Mouse (Mus musculus): ENCODE data around the gene Olfr1368.

Olfr1368 gene

GRCm38 (mm10) chr13:21145767-21146166, at the start of gene Olfr1368:
Gene Olfr1368 (minus strand): TSS chr13:21145867.
- no peak for DNase-seq (ENCODE audit: low spot score in 2 of 2)

DNA sequence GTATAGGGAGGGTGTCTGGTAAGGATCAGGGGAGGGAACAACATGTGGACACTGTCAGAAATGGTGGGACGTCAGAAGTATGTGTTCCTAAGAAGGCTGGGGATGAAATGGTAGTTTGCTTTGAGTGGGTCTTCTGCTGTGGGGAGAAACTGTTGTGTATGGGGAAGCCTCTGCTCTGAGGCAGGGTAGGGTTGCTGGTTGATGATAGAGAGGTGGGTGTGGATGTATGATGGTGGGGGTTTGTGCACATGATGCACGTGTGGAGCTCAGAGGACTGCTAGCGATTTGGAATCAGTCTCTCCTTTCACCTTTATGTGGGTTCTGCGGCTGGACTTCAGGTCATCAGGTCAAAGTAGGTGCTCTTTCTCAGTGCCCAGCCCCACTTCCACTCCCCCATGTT, 39.9 kb upstream of the Olfr1368 start:
- DNase-seq (ENCODE audit: low spot score in 2 of 2), result no peak

DNA sequence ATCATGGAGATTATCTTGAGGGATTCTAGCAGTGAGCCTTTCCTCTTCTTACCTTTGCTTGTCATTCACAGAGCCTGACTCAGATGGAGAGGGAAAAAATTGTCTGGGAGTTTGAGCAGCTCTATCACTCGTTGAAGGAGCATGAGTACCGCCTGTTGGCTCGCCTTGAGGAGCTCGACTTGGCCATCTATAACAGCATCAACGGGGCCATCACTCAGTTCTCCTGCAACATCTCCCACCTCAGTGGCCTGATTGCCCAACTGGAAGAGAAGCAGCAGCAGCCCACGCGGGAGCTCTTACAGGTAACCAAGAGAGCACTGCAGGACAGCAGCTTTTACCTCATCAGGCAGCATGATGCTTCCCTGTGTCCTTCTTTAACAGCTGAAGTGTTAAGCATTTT, 38.0 kb upstream of the Olfr1368 start:
- DNase-seq (ENCODE audit: low spot score in 2 of 2), result no peak

DNA sequence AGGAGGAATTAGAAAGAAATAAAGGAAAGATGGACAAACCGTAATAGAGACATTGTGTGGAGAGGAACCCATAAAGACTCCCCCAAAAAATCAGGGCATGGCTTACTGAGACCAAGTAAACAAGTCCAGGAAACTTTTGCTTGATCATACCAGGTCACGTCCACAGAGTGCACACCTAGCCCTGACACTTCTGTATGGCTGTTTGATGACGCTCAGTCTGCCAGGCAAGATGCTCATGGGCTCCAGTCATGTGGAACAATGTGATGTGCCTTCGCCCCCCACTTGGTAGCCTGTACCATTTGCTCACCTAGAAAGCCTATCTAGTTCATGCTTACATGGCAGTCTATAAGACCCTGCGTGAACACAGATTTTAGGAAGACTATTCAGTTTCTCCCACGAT, 37.4 kb upstream of the Olfr1368 start:
- DNase-seq (ENCODE audit: low spot score in 2 of 2), result no peak

- DNase-seq (ENCODE audit: low spot score in 2 of 2), result no peak
Measured at GRCm38 (mm10) chr13:21181996-21182395, 36.3 kb upstream of the Olfr1368 start.

DNA sequence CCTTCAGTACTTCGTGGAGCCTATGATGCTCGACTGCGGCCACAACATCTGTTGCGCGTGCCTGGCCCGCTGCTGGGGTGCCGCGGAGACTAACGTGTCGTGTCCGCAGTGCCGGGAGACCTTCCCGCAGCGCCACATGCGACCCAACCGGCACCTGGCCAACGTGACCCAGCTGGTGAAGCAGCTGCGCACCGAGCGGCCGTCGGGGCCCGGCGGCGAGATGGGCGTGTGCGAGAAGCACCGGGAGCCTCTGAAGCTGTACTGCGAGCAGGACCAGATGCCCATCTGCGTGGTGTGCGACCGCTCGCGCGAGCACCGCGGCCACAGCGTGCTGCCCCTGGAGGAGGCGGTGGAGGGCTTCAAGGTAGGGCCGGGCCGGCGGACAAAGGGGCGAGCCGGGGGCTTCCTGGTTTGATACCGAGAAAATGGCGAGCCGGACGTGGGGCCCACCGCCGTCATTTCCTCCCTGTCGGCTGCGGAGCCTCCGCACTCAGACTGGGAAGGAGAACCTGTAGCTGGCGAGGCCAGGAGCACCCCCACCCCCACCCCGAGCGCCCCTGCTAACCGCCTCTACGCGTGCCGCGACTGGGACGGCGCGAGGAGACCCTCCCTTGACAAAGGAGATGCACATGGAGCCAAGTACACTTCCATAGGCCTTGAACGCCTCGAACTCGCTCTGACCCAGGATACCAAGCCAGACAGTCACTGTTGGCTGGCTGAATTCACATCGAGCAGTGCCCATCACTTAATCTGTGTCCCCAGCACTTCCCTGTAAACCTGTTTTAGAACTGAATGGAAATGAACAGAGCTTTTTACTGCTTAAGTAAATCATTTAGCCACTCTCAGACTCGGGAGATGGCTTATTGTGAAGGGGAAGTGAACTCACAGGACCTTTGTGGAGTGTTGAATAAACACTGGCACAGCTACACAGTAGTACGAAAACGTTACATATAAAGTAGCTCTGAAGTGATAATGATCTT, 35.2 kb upstream of the Olfr1368 start:
- DNase-seq (ENCODE audit: low spot score in 2 of 2), result peak; percentile 64 to 65

DNA sequence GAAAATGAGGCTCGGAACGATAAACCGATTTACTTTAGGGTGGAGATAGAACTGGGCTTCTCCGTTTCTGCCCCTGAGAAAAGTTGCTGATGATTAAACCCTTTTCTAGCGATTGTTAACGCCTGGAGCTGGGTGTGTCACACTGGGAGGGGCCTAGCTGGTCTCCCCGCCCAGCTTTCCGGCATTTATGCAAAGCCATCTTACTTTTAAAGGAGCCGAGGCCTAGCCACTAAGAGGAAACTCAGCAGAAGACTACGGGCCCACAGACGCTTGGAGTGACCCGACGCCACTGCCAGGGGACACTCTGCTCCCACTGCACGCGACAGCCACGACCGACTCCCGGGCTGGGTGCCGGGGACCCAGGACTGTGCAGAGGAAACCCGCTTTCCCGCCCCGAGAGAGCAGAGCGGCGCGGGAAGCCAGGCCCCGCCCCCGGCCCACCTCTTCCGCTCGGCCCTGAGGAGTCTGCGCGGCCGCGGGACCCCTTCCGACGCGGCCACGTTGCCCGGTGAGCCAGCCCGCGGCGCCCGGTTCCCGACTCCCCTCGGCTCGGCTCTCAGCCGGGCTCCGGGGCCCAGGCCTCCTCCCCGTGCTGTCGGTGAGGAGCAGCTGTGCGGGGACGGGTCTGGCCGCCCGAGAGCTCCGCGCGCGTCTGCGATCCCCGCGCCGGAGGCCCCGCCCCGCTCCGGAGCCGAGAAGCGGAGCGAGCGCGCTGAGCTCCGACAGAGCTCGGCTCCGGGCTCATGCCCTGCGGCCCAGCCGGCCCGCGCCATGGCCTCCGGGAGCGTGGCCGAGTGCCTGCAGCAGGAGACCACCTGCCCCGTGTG, 34.3 kb upstream of the Olfr1368 start:
- peak; percentile 85 to 90 for DNase-seq (ENCODE audit: low spot score in 2 of 2)

- DNase-seq (ENCODE audit: low spot score in 2 of 2), result peak in 1 of 2 experiments; percentile 36
Measured at GRCm38 (mm10) chr13:21179367-21179723, 33.7 kb upstream of the Olfr1368 start, which contains the start of gene Trim27. Gene Trim27 (plus strand): TSS chr13:21179445.

GRCm38 (mm10) chr13:21178364-21178763, 32.7 kb upstream of the Olfr1368 start:
- DNase-seq (ENCODE audit: low spot score in 2 of 2), result no peak

DNA sequence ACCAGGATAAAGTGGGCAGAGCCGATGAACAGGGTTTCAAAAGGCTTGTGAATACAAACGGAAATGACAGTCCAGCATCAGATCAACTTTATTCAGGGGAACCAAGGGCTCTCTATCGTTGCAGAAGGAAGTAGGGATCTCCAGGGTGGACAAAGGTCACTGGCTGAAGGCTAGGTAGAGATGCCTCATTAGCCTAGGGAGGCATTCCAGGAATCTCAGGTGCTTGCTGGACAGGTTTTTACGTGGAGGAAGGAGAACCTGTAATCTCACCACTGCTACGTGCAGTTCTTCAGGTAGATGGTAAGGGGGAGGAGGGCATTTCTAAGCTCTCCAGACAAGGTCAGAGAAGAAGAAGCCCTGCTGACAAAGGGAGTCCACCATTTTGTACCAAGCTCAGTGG, 32.0 kb upstream of the Olfr1368 start:
- no peak for DNase-seq (ENCODE audit: low spot score in 2 of 2)

DNA sequence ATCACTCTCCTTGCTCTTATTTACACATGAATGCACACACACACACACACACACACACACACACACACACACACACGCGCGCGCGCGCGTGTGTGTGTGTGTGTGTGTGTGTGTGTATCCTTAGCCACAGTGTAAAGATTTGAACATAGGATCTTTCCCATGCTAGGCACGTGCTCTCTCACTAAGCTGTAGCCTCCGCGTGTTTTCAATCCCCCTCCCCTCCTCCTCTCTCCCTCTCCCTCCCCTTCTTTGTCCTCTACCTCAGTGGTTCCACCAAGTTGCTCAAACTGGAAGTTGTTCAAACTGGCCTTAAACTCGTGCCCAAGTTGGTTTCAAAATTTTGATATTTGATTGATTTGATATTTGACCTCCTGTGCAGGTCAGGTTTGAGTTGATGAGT, 31.1 kb upstream of the Olfr1368 start:
- DNase-seq (ENCODE audit: low spot score in 2 of 2), result peak in 1 of 2 experiments; percentile 10

DNA sequence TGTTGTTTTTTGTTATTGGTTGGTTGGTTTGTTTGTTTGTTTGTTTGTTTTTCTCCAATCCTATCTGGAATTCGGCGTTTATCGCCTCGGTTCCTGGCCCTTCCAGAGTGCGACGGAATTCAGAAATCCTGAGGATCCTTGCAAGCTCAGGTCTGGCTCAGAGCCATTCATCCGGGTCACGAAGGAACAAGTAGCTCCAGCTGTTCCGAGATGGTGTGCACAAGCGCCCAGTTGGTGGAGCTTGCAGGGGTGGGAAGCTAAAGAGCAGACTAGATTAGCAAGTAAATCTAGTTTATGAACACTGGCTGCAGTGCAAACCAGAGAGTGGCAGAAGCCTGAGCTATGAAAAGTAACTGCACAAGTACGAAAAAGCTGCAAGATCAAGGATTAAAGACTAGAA, 27.4 kb upstream of the Olfr1368 start:
- DNase-seq (ENCODE audit: low spot score in 2 of 2), result peak; percentile 88 to 91

DNA sequence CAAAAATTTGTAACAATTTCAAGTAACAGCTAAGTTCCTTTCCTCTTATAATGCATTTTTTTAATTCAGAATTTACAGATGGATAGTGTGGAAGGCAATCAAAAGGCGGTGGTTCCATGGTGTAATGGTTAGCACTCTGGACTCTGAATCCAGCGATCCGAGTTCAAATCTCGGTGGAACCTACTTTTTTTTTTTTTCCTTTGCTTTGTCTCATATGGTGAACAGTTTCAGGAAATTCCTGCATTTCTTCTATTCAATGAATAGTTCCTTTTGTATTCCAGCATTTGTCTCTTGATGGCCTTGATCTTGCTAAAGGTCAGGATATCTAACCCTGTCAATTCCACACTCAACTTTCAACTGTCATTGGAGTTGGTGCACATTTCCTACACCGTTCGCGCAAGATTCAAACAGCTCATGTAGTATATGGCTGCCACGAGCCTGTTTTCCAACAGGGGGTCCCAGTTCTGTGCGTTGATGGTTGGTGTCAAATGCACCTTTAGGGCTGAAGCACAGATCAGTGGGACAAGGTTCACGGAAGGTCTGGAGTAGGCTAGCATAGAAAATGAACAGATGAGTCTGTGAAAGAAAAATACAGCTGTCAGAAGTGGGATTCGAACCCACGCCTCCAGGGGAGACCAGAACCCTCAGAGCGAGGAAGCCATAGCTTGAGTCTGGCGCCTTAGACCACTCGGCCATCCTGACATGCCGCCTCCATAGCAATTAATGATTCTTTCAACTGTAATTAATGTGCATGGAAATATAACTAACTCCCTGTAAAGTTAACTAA, 26.8 kb upstream of the Olfr1368 start:
- DNase-seq (ENCODE audit: low spot score in 2 of 2), result peak; percentile 75 to 84

- peak; percentile 70 to 71 for DNase-seq (ENCODE audit: low spot score in 2 of 2)
Measured at GRCm38 (mm10) chr13:21171600-21172150, 26.0 kb upstream of the Olfr1368 start.

DNA sequence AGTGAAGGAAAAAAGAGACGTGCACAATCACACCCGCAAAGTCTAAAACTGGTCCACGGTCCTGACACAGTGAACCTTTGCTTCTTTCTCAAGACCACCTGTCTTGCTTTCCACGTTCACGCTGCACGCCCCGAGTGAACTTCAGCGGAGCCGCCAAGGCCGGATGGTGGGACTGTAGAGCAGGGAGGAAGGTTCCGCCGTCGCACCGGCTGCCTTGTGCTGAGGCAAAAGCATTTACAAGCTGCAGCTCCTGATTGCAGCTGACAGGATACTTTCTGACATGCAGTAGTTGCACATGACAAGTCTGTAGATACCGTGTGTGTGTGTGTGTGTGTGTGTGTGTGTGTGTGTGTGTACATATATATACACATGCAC, 25.5 kb upstream of the Olfr1368 start:
- peak; percentile 49 to 50 for DNase-seq (ENCODE audit: low spot score in 2 of 2)

GRCm38 (mm10) chr13:21170431-21171155, 24.9 kb upstream of the Olfr1368 start:
- DNase-seq (ENCODE audit: low spot score in 2 of 2), result no peak

DNA sequence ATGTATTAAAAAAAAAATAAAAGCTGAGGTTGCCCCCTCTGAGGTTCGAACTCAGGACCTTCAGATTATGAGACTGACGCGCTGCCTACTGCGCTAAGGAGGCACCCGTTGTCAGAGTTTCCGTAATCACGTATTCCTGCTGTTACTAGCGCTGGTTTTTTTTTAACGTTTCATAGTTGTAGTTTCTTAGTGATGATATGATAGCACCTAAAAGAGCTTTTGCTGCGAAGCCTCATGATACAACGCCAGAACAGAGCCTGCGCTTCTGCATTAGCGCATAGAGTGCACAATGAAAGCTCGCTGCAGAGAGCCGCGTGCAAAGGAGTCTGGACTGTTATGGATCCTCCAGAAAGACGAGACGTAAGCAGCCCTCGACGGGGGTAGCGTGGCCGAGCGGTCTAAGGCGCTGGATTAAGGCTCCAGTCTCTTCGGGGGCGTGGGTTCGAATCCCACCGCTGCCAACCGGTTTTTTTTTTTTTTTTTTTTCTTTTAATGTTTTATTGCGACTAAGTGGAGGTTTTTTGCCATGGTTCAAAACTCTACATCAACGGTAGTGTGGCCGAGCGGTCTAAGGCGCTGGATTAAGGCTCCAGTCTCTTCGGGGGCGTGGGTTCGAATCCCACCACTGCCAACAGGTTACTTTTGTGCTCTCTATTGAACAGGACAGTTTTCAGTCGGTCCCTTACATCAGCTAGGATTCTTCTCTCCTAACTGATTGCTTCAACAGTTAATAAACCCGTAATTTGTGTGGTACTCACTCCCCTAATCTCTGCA, 24.2 kb upstream of the Olfr1368 start:
- DNase-seq (ENCODE audit: low spot score in 2 of 2), result peak; percentile 86 to 89

- no peak for DNase-seq (ENCODE audit: low spot score in 2 of 2)
Measured at GRCm38 (mm10) chr13:21169121-21169656, 23.5 kb upstream of the Olfr1368 start.

DNA sequence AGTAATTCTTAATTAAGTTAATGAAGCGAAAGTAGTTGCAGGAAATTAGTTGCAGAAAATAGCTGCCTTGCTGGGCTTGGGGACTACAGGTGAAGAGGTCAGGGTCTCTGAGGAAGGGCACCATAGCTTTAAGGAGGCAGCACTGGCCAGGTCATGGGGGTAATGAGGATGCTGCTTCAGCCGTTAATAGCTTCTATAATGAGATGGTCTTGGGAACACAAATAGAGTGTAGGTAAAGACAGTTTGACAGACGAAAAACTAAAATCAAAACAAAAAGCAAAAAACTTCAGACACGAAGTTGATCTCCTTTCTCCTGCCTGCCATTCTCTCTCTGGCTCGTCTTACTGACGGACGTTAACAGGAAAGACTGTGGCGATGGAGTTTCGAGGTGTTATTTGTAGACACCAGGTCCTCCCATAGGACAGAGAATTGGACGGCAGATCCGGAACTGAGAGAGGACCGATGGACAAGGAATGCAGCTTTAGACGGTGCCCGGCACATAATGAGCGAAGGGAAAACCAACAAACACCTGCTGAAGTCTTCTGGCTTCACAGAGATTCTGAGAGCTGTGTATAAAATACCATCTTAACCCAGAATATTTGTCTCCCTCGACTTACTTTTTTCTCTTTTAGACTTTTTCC, 22.8 kb upstream of the Olfr1368 start:
- peak in 1 of 2 experiments; percentile 41 for DNase-seq (ENCODE audit: low spot score in 2 of 2)

Measured in right cerebral cortex, postnatal 10 days (tissue).